Mouse (Mus musculus) skeletal muscle tissue, postnatal 0 days (tissue): Measurements from ENCODE around the gene Vmn2r46. TPM values are rescaled to one million over a fixed set of nuclear protein-coding genes. Genes with fewer than 3 reads are reported as not detected.

Experiments used
- polyA plus RNA-seq: library from polyadenylated mRNA; unstranded; fragments of >200 nt; fragmentation: Nextera tagmentation; extraction: Ambion mirVana; gene quantifications from 2 replicates; pipeline ENCODE4 v1.2.1, GENCODE M21; 2015

Gene Vmn2r46
- not detected in 2 replicates for polyA plus RNA-seq

DNA sequence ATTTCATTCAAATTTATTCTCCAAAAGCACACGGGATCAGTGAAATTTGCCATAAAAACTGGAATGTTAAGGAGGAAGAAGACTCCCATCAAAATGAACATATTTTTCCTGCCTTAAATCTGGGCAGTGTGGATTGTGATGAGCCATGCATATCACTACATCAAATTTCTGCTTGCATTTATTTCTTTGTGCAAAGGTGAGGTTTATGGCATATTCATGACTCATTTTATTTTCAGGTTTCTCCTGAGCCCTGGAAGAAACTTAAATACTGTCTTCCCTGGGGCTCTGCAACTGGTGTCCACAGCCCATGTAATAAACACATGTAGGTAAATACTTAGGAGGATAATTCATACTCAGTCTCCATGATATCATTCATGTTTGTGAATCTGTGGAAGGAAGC, at the start of gene Vmn2r46:
Gene Vmn2r46, minus strand, starts transcription at position 101 of the 400 bp plus-strand sequence.

Other genes starting within 250 kb of the Vmn2r46 start
- not detected in 2 replicates for gene Vmn2r47, start 70.8 kb upstream of the Vmn2r46 start, polyA plus RNA-seq
- not detected in 2 replicates for gene Vmn2r48, start 183.0 kb upstream of the Vmn2r46 start, polyA plus RNA-seq
- not detected in 2 replicates for gene Vmn2r49, start 221.7 kb upstream of the Vmn2r46 start, polyA plus RNA-seq